Mouse (Mus musculus): ENCODE data around the gene Slc16a2. TPM values are rescaled to one million over a fixed set of nuclear protein-coding genes. Genes with fewer than 3 reads are reported as not detected.
A peak's percentile ranks its signal among the peaks of the same experiment; 100 is the strongest.

Slc16a2 gene
- polyA plus RNA-seq, 1 experiment = 172 TPM

DNA sequence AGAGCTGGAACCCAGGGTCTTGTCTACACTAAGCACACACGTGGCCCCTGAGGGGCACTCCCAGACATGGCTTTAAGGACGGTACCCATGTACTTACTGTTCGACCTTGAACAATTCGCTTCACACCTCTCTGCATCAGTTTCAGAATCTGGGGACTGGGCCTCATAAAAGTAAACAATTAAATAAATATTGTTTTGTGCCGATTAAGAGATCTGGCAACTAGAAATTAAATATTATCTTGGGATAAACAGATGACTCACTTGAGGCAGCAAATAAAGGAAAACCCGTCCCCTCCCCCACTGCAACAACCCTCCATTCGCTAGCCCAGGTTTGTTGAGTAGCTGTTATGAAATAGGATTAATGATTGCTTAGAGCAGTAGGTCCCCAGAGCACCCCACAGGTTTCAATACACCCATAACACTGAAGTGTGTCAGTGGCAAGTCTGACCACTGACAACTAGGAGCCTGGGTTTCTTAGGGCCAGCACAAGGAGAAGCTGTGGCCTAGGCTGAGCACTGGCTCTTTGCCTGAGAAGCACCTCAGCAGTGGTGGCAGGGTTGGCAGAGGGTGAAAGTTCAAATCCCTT, 87.7 kb downstream of the Slc16a2 start:
- no peak overlapping the region for H3K4me3 ChIP-seq (ENCODE audit: insufficient read depth, low read depth, low read length)
- no peaks in the 10 kb centered on the region for H3K27me3 ChIP-seq (replicated peaks; ENCODE audit: control insufficient read depth, insufficient read depth, low read length)
- peaks cover 14% of the 10 kb centered on the region; the same call in 1 of the 2 replicates for H3K4me1 ChIP-seq (ENCODE audit: control insufficient read depth, insufficient read depth, low read length)
- WGBS = 54% methylated on average over 7 of the region's 7 CpGs
- no peak for TF ChIP-seq CTCF (conservative IDR thresholded peaks at IDR 0.05; ENCODE audit: insufficient read depth, insufficient read length, low read depth, low read length)
- TF ChIP-seq POLR2A (IDR thresholded peaks at IDR 0.05; ENCODE audit: low read depth, low read length) = no peak
- no peaks in the 10 kb centered on the region for H3K36me3 ChIP-seq (ENCODE audit: control insufficient read depth, insufficient read depth, low read length)
- peak overlapping the region; percentile 82 for H3K27ac ChIP-seq (ENCODE audit: insufficient read depth, low read depth, low read length)
- DNase-seq = peak; percentile 79

DNA sequence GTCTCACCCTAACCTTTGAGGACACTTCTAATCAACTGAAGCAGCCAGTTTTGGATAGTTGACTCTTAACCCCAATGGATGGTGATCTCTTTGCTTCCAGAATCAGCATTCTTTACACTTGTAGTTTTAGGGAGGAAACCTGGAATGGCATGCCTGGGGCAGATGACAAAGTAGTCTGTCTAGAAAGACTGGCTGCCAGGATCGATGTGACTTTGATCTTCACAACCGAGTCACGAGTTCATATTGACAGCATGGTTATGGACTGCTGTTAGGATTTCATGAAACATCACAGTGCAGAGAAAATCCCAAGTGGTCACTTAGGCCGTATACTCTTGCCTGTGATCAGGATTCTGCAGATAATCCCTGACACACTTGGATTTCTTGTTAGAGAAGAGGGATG, 88.7 kb downstream of the Slc16a2 start:
- DNase-seq = no peak
- Histone ChIP-seq H3K36me3 (ENCODE audit: control insufficient read depth, insufficient read depth, low read length) (no peaks in the 10 kb centered on the region), H3K4me3 (ENCODE audit: insufficient read depth, low read depth, low read length) (no peak overlapping the region), H3K27me3 (replicated peaks; ENCODE audit: control insufficient read depth, insufficient read depth, low read length) (no peaks in the 10 kb centered on the region), H3K4me1 (ENCODE audit: control insufficient read depth, insufficient read depth, low read length) (peaks cover 9% of the 10 kb centered on the region; the same call in 1 of the 2 replicates), H3K27ac (ENCODE audit: insufficient read depth, low read depth, low read length) (no peak overlapping the region; the same call in 1 of the 2 replicates)
- 75% methylated on average over 4 of the region's 4 CpGs for WGBS
- TF ChIP-seq CTCF (conservative IDR thresholded peaks at IDR 0.05; ENCODE audit: insufficient read depth, insufficient read length, low read depth, low read length) = no peak
- TF ChIP-seq POLR2A (IDR thresholded peaks at IDR 0.05; ENCODE audit: low read depth, low read length) = no peak

DNA sequence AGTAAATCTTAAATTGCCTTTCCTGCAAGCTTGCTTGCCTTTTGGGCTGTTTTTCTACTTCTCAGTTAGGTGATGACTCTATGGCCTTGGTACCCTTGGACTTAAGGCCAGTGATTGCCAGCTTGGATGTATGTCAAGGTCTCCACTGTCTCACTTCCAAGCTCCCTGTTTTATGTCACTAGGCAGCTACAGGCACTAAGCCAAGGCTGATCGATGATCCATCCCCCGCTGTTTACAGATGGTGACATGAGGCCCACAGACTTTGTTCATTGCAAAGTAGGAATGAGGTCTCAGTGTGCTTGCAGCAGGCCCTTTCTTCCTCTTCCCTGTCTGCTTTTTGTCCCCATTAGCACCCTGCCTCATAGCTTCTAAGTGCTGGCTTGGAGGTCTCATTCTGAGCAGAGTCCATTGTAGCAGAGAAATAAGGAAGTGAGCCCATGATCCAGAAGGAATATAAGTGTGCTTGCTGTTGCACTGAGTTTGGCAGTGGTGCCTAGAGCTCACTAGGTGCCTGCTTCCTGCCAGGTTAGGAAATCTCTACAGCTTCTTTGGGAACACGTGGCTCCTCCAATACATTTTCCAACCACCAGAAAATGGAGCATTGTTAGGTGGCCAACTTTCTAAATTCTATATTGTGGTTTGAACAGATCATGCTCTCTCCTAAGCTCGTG, 89.6 kb downstream of the Slc16a2 start:
- Histone ChIP-seq H3K4me1 (ENCODE audit: control insufficient read depth, insufficient read depth, low read length) (peaks cover 8% of the 10 kb centered on the region; the same call in 1 of the 2 replicates), H3K4me3 (ENCODE audit: insufficient read depth, low read depth, low read length) (no peak overlapping the region), H3K27me3 (replicated peaks; ENCODE audit: control insufficient read depth, insufficient read depth, low read length) (no peaks in the 10 kb centered on the region), H3K36me3 (ENCODE audit: control insufficient read depth, insufficient read depth, low read length) (no peaks in the 10 kb centered on the region), H3K27ac (ENCODE audit: insufficient read depth, low read depth, low read length) (peak overlapping the region; percentile 12; the same call in 1 of the 2 replicates)
- peak; percentile 43 for DNase-seq
- 64% methylated on average over 4 of the region's 4 CpGs for WGBS
- TF ChIP-seq CTCF (conservative IDR thresholded peaks at IDR 0.05; ENCODE audit: insufficient read depth, insufficient read length, low read depth, low read length) = no peak
- no peak for TF ChIP-seq POLR2A (IDR thresholded peaks at IDR 0.05; ENCODE audit: low read depth, low read length)

DNA sequence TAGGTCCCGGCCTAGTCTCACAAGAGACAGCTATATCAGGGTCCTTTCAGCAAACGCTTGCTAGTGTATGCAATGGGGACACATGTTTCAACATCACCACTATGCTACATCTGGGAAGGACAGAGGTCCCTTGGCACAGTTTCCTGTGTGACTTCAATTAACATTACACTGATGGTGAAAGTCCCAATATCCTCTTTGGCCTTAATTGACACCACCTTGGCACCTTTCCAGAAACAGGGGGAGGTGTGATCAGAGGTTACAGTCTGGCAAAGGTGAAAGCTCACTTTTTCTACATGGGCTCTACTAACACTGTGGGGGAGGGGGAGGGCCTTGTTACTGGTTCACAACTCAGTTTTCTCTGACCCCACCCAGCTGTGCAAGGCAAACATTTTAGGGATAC, 99.3 kb downstream of the Slc16a2 start:
- no peaks in the 10 kb centered on the region for H3K36me3 ChIP-seq (ENCODE audit: control insufficient read depth, insufficient read depth, low read length)
- DNase-seq = peak; percentile 90
- TF ChIP-seq POLR2A (IDR thresholded peaks at IDR 0.05; ENCODE audit: low read depth, low read length) (no peak), CTCF (conservative IDR thresholded peaks at IDR 0.05; ENCODE audit: insufficient read depth, insufficient read length, low read depth, low read length) (no peak)
- H3K4me1 ChIP-seq (ENCODE audit: control insufficient read depth, insufficient read depth, low read length) = peaks cover 3% of the 10 kb centered on the region; the same call in 1 of the 2 replicates
- WGBS = 58% methylated on average over 2 of the region's 2 CpGs
- H3K4me3 ChIP-seq (ENCODE audit: insufficient read depth, low read depth, low read length) = no peak overlapping the region
- H3K27ac ChIP-seq (ENCODE audit: insufficient read depth, low read depth, low read length) = peak overlapping the region; percentile 64; the same call in 1 of the 2 replicates
- no peaks in the 10 kb centered on the region for H3K27me3 ChIP-seq (replicated peaks; ENCODE audit: control insufficient read depth, insufficient read depth, low read length)

DNA sequence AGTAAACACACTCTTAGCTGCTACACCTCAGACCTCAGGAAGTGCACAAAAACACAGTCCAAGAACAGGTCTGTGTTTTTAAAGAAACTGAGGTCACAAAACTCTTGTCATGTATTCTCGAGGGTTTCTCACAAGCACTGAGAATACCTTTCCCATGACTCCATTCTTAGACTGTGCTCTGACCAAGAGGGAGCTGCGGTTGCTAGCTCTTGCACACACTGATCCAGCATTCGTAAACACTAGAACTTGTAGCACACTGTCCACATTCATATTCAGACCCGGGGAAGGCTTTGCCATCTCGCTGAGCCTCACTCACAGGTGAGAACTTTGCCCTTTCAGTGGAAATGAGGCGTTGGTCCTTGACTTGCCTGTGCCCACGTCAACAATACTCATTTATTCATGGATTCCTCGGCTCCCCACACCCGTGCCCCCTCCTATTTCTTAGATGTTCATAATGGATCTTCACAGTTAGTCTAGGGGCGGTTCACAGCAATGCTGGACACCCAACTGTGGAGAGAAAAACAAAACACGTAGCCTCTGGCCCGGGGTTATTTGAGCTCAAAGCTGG, 102.1 kb downstream of the Slc16a2 start:
- no peak overlapping the region for H3K4me3 ChIP-seq (ENCODE audit: insufficient read depth, low read depth, low read length)
- 28% methylated on average over 12 of the region's 12 CpGs for WGBS
- peak; percentile 61 for DNase-seq
- TF ChIP-seq CTCF (conservative IDR thresholded peaks at IDR 0.05; ENCODE audit: insufficient read depth, insufficient read length, low read depth, low read length) = no peak
- TF ChIP-seq POLR2A (IDR thresholded peaks at IDR 0.05; ENCODE audit: low read depth, low read length) = no peak
- peak overlapping the region; percentile 71 for H3K27ac ChIP-seq (ENCODE audit: insufficient read depth, low read depth, low read length)
- H3K4me1 ChIP-seq (ENCODE audit: control insufficient read depth, insufficient read depth, low read length) = peaks cover 3% of the 10 kb centered on the region; the same call in 1 of the 2 replicates
- no peaks in the 10 kb centered on the region for H3K36me3 ChIP-seq (ENCODE audit: control insufficient read depth, insufficient read depth, low read length)
- no peaks in the 10 kb centered on the region for H3K27me3 ChIP-seq (replicated peaks; ENCODE audit: control insufficient read depth, insufficient read depth, low read length)

DNA sequence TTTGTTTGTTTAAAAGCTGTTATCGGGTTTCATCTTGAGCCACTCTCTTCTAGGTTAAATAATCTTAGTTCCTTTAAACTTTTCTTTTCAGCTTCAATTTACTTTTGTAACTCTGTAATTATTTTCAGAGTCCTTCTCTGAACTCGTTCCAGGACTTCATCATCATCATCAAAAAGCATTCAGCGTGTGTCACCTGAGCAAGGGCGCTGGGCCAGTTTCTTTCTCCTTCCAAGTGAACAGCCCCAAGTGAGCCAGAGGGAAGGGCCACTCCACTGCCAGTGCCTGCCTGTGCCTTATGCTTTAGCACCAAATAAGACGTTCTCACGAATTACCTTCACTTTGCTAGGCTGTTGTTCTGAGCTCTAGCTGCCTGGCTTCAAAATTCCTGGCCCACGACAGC, 108.9 kb downstream of the Slc16a2 start:
- peak; percentile 51 for DNase-seq
- 45% methylated on average over 7 of the region's 7 CpGs for WGBS
- Histone ChIP-seq H3K27ac (ENCODE audit: insufficient read depth, low read depth, low read length) (peak overlapping the region; percentile 41; the same call in 1 of the 2 replicates), H3K36me3 (ENCODE audit: control insufficient read depth, insufficient read depth, low read length) (no peaks in the 10 kb centered on the region), H3K27me3 (replicated peaks; ENCODE audit: control insufficient read depth, insufficient read depth, low read length) (no peaks in the 10 kb centered on the region), H3K4me3 (ENCODE audit: insufficient read depth, low read depth, low read length) (no peak overlapping the region), H3K4me1 (ENCODE audit: control insufficient read depth, insufficient read depth, low read length) (peaks cover 8% of the 10 kb centered on the region; the same call in 1 of the 2 replicates)
- TF ChIP-seq POLR2A (IDR thresholded peaks at IDR 0.05; ENCODE audit: low read depth, low read length) (no peak), CTCF (conservative IDR thresholded peaks at IDR 0.05; ENCODE audit: insufficient read depth, insufficient read length, low read depth, low read length) (no peak)

DNA sequence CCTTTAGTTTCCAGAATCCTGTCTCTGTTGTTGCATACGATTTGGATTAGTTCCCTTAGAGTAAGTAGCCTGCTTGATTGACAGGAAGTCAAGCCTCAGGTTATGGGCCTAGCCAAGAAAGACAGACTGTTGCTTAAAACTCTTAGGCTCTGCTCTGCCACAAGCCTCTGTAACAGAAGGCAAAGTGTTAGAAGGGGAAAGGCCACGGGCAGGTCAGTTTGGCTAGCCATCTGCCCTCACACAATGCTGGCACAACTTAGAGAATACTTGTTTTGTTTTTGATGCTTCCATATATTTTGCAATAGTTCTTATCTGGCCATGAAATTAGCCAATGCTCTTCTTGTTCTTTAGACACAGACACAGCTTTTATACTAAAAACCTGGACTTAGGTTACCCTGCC, 112.1 kb downstream of the Slc16a2 start:
- Histone ChIP-seq H3K27me3 (replicated peaks; ENCODE audit: control insufficient read depth, insufficient read depth, low read length) (no peaks in the 10 kb centered on the region), H3K36me3 (ENCODE audit: control insufficient read depth, insufficient read depth, low read length) (no peaks in the 10 kb centered on the region), H3K4me1 (ENCODE audit: control insufficient read depth, insufficient read depth, low read length) (peaks cover 8% of the 10 kb centered on the region; the same call in 1 of the 2 replicates), H3K27ac (ENCODE audit: insufficient read depth, low read depth, low read length) (peak overlapping the region; percentile 20), H3K4me3 (ENCODE audit: insufficient read depth, low read depth, low read length) (no peak overlapping the region)
- TF ChIP-seq CTCF (conservative IDR thresholded peaks at IDR 0.05; ENCODE audit: insufficient read depth, insufficient read length, low read depth, low read length) (no peak), POLR2A (IDR thresholded peaks at IDR 0.05; ENCODE audit: low read depth, low read length) (no peak)
- WGBS = 35% methylated on average over 2 of the region's 2 CpGs
- no peak for DNase-seq
